Mouse (Mus musculus) layer of hippocampus, postnatal 36 days (tissue): ENCODE data around the gene Cyp4a10. TPM values are rescaled to one million over a fixed set of nuclear protein-coding genes. Genes with fewer than 3 reads are reported as not detected.

ENCODE experiments used
- total RNA-seq, 2 experiments: library from RNA; stranded (reverse); gene quantifications; 2 replicates each; pipeline ENCODE4 v1.2.3; 2021

Cyp4a10 gene
- total RNA-seq, 2 experiments from 2014 or later: not detected

Other genes starting within 250 kb of the Cyp4a10 start
- not detected for gene Cyp4a12a, start 219.2 kb upstream of the Cyp4a10 start, total RNA-seq
- gene Cyp4a12b, start 106.6 kb upstream of the Cyp4a10 start, total RNA-seq: not detected
- gene Cyp4a30b, start 65.7 kb upstream of the Cyp4a10 start, total RNA-seq: not detected
- gene Cyp4a14, start 22.1 kb upstream of the Cyp4a10 start, total RNA-seq: not detected
- gene Cyp4a31, start 45.4 kb downstream of the Cyp4a10 start, total RNA-seq: not detected
- not detected for gene Cyp4a32, start 82.7 kb downstream of the Cyp4a10 start, total RNA-seq
- gene Cyp4b1, start 129.5 kb downstream of the Cyp4a10 start, total RNA-seq: 1 to 10 TPM in 1 of 2 experiments, under 1 TPM in 1; 0.66 to 1.2 TPM
- 10 to 100 TPM; 46.9 to 53.8 TPM for gene Efcab14, start 219.5 kb downstream of the Cyp4a10 start, total RNA-seq